Mouse (Mus musculus): Measurements from ENCODE around the gene Map7d1. TPM values are rescaled to one million over a fixed set of nuclear protein-coding genes. Genes with fewer than 3 reads are reported as not detected.

The Map7d1 gene
- 38.1 TPM for polyA plus RNA-seq (2017; shearing (Covaris generic))

DNA sequence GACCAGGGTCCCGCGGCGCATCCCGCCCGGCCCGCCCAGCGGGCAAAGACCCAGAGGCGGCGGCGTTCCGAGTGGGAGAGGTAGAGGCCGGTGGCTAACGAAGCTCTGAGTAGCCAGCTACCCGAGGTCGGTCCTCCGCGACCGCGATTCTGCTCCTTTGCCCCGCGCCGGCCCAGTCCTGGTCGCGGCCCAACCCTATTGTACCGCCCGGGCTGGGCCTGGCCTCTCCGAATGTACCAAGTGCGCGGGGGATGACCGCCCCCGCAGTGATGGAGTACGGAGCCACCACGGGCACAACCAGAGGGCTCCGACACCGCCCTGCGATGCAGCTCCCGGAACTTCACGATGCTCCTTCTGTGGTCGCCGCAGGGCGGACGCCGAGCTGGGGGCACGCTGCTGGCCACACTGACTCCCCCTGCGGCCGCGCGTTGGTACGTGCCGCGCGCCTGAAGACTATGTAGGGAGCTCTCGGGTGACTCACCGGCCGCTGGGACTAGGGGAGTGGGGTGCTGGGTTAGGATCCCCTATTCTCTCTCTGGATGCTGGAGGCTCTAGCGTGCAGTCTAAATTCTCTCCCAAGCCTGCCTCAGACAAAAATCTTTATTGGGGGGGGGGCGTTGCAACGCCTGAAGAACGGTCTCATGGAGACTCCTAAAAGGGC, at the start of gene Map7d1:
Gene Map7d1, minus strand, starts transcription at position 213 of the 661 bp plus-strand sequence.

GRCm38 (mm10) chr4:126286492-126286891, 30.3 kb upstream of the Map7d1 start, which contains the start of gene Col8a2:
TSS of gene Col8a2 (plus strand) at chr4:126286793.

GRCm38 (mm10) chr4:126262119-126262807, 6.1 kb upstream of the Map7d1 start, which contains the start of gene Trappc3:
TSS of gene Trappc3 (plus strand) at chr4:126262325.

GRCm38 (mm10) chr4:126202303-126203181, 53.6 kb downstream of the Map7d1 start, which contains the start of gene Thrap3:
TSS of gene Thrap3 (minus strand) at chr4:126202760.

Other genes with a start within 250 kb of the Map7d1 start
- gene Csf3r, start 231.8 kb downstream of the Map7d1 start, polyA plus RNA-seq (2017; shearing (Covaris generic)), result not detected
- gene Mrps15, start 209.4 kb downstream of the Map7d1 start, polyA plus RNA-seq (2017; shearing (Covaris generic)), result 81.3 TPM
- gene Oscp1, start 197.8 kb downstream of the Map7d1 start, polyA plus RNA-seq (2017; shearing (Covaris generic)), result 0.07 TPM
- 16.6 TPM for gene Lsm10, start 159.7 kb downstream of the Map7d1 start, polyA plus RNA-seq (2017; shearing (Covaris generic))
- 42.3 TPM for gene Stk40, start 152.4 kb downstream of the Map7d1 start, polyA plus RNA-seq (2017; shearing (Covaris generic))
- 20.7 TPM for gene Eva1b, start 108.6 kb downstream of the Map7d1 start, polyA plus RNA-seq (2017; shearing (Covaris generic))
- gene Sh3d21, start 92.9 kb downstream of the Map7d1 start, polyA plus RNA-seq (2017; shearing (Covaris generic)), result 0.91 TPM
- gene Thrap3, start 53.6 kb downstream of the Map7d1 start, polyA plus RNA-seq (2017; shearing (Covaris generic)), result 335 TPM
- gene Trappc3, start 6.0 kb upstream of the Map7d1 start, polyA plus RNA-seq (2017; shearing (Covaris generic)), result 66.7 TPM
- not detected for gene Col8a2, start 30.4 kb upstream of the Map7d1 start, polyA plus RNA-seq (2017; shearing (Covaris generic))
- 68.9 TPM for gene Adprhl2, start 65.4 kb upstream of the Map7d1 start, polyA plus RNA-seq (2017; shearing (Covaris generic))
- not detected for gene Tekt2, start 69.3 kb upstream of the Map7d1 start, polyA plus RNA-seq (2017; shearing (Covaris generic))
- gene Ago3, start 173.2 kb upstream of the Map7d1 start, polyA plus RNA-seq (2017; shearing (Covaris generic)), result 33.4 TPM
- gene Ago1, start 212.2 kb upstream of the Map7d1 start, polyA plus RNA-seq (2017; shearing (Covaris generic)), result 4.7 TPM

Data from naive thymus-derived CD4-positive, alpha-beta T cell, adult 5 months (primary cell).